Mouse (Mus musculus): ENCODE measurements at regions not wholly inside any gene's neighbourhood (a gene's known extent, or its start where the extent isn't known, plus 50 kb on each side); places are given as distances from the start of the nearest gene placed in this dataset.
A peak's percentile ranks its signal among the peaks of the same experiment; 100 is the strongest.

DNA sequence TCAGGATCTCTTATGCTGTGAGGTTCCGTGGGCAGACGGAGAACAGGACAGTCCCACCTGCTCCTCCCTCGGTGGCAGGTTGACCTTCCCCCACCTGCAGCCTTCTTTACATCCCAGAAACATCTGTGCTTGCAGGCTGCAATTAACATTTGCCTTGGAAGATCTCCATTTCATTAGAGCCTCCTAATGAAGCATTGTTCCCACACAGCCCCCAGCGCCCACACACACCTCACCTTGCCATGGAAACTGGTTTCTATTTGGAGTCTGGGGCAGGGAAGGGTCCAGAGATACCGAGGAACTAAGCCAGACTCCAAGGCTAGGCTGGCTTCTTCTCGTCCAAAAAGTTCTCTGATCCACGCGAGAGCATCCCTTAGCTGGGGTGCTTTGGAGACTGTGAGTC is 56.6 kb upstream of the Rpl38 start:
- ATAC-seq (replicated peaks; ENCODE audit: poor library complexity), result no peak

- no peak for ATAC-seq (replicated peaks; ENCODE audit: poor library complexity)
These were observed 60.3 kb upstream of the Rpl38 start for GRCm38 (mm10) chr11:114608009-114608408.

DNA sequence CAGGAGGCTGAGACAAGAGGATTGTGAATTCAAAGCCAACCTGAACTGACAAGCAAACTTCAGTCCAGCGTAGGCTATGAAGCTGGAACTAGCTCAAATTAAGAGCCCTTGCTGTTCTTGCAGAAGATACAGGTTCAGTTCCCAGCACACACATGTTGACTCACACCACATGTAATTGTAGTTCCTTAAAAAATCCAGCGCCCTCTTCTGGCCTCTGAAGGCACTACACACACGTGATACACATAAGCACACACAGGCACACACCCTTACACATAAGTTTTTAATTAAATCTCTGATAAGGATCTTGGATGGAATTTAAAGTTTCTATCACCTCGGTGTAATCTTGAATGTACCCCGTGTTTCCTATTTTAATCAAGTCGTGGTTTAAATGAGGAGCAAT is 65.2 kb upstream of the Rpl38 start:
- ATAC-seq (replicated peaks; ENCODE audit: poor library complexity), result no peak

DNA sequence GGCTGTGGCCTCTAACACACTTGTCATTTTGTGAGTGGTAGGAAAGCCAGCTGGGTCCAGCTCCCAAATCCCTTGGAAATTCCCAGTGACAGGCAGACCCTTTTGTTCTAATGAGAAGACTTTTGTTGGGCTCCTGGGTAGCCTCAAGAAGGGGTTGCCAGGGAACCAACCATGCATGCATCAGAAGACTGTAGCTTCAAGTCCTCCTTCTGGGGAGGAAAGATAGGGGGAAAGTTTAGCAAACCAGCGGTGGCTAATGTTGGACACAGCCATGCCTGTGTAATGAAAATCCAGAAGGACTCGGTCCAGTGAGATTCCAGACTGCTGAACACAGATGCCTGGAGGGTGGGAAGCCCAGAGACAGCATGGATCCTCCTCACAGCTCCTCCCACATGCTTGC is 71.1 kb upstream of the Rpl38 start:
- ATAC-seq (replicated peaks; ENCODE audit: poor library complexity), result no peak

- no peak for ATAC-seq (replicated peaks; ENCODE audit: poor library complexity)
These were observed 75.4 kb upstream of the Rpl38 start for GRCm38 (mm10) chr11:114592961-114593360.

DNA sequence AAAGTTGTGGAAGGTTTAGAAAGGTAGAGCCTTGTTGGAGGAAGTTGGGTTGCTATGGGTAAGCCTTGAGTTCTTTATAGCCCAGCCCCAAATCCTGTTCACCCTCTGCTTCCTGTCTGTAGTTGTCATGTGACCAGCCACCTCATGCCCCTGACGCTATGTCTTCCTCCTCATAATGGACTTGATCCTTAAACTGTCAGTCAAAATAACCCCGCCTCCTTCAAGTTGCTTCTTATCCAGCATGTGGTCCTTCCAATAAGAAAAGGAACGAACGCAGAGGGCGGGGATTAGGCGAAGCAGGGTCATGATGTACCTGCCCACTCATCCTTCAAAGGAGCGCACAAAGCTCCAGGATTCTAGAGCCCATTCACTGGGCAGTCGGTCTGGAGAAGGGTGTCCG is 79.8 kb upstream of the Rpl38 start:
- ATAC-seq (replicated peaks; ENCODE audit: poor library complexity), result no peak

DNA sequence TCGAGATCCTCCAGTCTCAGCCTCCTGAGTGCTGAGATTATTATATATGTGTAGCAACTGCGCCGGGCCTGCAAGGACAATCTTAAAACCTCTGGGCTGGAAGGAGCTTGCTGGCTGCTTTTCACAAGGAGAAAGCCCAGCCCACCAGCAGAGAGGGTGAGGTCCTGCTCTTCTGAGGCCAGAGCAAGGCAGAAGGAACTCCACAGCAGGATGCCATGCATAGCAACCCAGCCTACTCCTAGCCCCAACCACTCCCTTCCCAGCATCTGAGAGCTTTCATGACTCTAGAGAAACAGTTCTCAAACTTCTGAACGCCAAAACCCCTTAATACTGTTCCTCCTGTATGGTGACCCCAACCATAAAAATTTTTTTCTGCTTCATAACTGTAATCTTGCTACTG is 80.3 kb upstream of the Rpl38 start:
- ATAC-seq (replicated peaks; ENCODE audit: poor library complexity), result no peak

- no peak for ATAC-seq (replicated peaks; ENCODE audit: poor library complexity)
These were observed 81.9 kb upstream of the Rpl38 start for GRCm38 (mm10) chr11:114586400-114586799.

DNA sequence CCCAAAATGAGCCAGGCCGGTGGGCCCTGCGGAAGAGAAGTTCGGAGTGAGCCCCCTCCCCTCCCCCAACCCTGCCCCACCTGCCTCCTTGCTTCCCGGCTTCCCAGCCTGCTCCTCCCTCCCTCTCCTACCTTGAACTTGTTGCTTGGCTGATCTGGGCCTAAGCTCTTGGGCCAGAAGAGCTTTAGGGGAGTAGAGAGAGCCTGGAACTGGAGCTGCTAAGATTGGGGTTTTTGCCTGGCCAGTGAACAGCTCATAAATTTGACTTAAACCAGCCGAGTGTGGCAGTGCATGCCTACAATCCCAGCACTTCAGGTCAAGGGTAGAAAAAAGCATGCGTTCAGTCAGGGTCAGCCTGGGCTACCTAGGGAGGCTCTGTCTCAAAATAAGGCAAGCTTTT is 83.5 kb upstream of the Rpl38 start:
- ATAC-seq (replicated peaks; ENCODE audit: poor library complexity), result no peak

DNA sequence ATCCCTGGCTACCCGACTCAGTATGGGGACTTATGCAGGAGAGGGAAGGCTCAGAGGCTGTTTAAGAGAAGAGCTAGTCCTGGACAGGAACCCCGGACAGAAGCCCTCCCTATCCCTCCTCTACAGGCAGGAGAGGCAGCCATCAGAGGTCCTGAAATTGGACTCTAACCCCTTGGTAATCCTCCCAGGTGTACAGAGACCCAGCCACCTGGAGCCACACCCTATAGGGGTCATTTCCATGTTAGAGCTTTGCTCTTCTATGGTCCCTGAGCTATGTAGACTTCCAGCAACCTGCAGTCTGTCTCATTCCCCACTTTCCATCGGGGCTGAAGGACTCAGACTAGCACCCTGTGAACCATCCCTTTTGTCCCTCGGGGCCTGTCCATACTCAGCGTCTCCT is 84.2 kb upstream of the Rpl38 start:
- ATAC-seq (replicated peaks; ENCODE audit: poor library complexity), result no peak

DNA sequence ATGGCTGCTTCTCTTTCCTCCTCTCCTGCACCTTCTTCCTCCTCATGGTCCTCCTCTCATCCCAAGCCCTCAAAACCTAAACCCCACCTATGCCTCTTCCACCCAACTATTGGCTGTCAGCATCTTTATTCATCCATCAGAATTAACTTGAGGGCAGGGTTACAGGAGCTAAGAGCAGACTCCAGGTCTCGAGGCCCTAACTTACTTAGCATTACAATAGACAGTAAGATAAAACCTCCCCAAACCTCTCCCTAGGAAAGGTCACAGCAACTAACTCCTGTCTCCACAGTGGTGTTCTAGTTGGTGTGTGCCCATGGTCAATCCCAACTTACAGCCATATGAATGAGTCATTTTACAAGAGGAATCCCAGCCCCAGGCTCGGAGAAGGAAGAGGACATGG is 88.3 kb upstream of the Rpl38 start:
- no peak for ATAC-seq (replicated peaks; ENCODE audit: poor library complexity)

GRCm38 (mm10) chr11:114578551-114578950 is 89.8 kb upstream of the Rpl38 start:
- peak; percentile 87 for ATAC-seq (replicated peaks; ENCODE audit: poor library complexity)

DNA sequence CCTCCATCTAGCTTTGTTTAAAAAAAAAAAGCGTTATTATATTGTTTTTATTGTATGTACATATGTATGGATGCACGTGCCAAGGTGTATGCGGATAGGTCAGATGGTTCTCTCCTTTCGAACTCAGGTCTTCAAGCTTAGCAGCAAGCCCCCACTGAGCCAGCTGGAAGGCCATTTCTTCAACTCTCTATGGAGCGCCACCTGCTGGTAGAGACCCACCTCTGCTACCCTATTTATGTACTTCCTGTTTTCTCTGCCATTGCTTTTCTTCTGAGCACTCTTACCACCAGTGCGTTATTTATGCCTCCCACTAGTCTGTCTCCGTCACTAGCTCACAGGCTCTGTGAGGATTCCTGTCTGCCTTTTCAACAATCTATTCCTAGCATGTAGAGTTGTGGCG is 91.5 kb upstream of the Rpl38 start:
- peak; percentile 81 for ATAC-seq (replicated peaks; ENCODE audit: poor library complexity)

DNA sequence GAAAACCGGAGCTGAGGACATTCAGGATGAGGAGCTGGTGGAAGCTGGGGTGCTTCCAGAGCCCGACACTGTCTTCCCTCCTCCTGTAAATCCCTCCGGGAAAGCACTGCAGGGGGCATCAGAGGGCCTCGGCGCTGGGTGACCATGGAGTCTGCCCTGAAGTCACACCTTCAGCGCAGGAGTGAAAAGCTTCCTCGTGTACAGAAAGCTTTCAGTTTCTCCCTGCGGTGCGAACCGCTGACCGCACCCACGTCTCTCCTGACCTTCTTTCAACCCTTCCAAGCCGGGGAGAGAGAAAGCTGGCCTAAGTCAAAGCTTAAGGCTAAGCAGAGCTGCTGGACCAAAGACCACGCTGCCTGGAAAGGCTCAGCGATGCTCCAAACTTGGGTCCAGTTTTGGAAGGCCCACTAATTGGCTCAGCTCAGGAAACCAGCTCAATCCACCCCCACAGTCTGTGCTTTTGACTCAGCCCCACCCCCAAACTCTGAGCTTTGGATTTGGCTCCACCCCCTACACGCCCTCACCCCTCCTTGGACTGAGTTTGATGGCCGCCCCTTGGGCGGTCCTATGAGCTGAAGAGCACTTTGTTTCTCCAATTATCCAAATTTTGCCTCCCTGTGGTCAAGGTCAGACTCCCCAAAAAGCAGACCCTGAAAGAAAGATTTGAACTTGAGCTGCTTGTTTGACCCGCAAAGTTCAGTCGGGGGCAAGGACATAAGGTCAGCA is 97.0 kb upstream of the Rpl38 start:
- ATAC-seq (replicated peaks; ENCODE audit: poor library complexity), result peak; percentile 55

DNA sequence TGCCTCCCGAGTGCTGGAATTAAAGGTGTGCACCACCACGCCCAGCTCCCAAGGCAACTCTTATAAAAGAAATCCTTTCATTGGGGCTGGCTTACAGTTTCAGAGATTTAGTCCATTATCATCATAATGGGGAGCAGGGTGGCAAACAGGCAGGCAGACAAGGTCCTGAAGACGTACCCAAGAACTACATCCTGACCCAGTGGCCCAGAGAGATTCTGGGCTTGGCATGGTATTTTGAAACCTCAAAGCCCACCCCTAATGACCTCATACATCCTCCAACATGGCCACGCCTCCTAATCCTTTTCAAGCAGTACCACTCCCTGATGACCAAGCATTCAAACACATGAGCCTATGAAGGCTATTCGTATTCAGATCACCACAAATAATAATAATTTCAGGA is 98.2 kb upstream of the Rpl38 start:
- ATAC-seq (replicated peaks; ENCODE audit: poor library complexity), result no peak

GRCm38 (mm10) chr11:114567814-114568800 is 100.2 kb upstream of the Rpl38 start:
- no peak for ATAC-seq (replicated peaks; ENCODE audit: poor library complexity)

DNA sequence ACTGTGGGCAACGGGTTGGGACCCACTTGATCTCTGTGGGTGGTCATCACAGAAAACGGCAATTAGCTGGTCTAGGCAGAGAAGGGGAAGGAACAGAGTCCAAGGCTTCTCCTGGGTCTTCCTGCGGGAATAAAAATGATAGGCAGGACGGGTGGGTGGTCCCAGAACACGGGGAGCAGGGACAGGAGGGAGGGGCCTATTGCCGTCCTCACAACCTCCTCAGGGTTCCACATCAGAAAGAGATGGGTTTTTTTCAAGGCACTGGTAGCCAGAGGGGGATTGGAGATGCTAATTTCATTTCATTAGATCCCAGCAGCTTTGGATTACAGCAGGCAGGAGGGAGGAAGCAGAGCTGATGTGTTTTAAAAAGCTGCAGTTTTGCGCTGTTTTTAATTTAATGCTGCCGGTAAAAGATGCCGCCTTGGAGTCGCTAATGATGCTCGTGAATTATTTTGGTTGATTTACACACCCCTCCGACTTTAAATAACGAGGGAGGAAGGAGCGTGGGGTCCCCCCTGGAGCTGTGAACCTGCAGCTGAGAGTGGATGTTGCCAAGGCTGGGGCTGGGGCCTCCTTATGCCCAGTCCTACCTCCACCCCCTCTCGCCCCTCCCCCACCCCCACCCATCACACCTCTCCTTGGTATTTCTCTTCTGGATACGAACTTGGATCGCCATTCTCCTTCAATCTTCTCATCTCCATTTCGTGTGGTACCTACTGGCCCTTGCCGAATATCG is 101.1 kb upstream of the Rpl38 start:
- no peak for ATAC-seq (replicated peaks; ENCODE audit: poor library complexity)

DNA sequence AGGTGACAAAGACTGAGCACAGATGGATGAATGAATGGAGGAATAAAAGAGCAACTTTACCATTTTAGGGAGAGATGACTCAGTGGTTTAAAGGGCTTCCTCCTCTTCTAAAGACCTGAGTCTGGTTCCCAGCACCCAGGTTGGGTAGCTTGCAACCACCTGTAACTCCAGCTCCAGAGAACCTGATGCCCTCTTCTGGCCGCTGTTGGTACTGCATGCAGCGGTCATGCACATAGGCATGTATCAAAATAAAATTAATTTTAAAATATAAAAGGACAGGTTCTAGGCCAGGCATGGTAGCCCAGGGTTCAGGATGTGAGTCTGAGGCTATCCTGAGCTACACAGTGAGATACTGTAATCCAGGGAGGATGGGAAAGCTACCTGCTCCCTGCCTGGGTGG is 103.4 kb upstream of the Rpl38 start:
- no peak for ATAC-seq (replicated peaks; ENCODE audit: poor library complexity)

GRCm38 (mm10) chr11:114563172-114563571 is 105.2 kb upstream of the Rpl38 start:
- ATAC-seq (replicated peaks; ENCODE audit: poor library complexity), result no peak

- peak; percentile 53 for ATAC-seq (replicated peaks; ENCODE audit: poor library complexity)
These were observed 113.7 kb upstream of the Rpl38 start for GRCm38 (mm10) chr11:114554576-114554975.

GRCm38 (mm10) chr11:114553992-114554391 is 114.3 kb upstream of the Rpl38 start:
- ATAC-seq (replicated peaks; ENCODE audit: poor library complexity), result peak; percentile 88
